Mouse (Mus musculus) spleen, adult 2 months (tissue): ENCODE results near the gene Per1.

Source experiments
- CTCF ChIP-seq: fragments of 200-500 bp; IDR thresholded peaks from 2 replicates; pipeline ENCODE4 v1.5.1; 2011; ENCODE audit warnings: mild to moderate bottlenecking, inconsistent platforms; ENCODE audit not compliant: insufficient read depth, insufficient read length, insufficient replicate concordance; ENCODE audit errors: extremely low read depth
- POLR2A ChIP-seq: fragments of 200-500 bp; IDR thresholded peaks from 2 replicates; pipeline ENCODE4 v1.6.1; 2011; ENCODE audit warnings: low read depth, low read length, inconsistent platforms

- TF ChIP-seq POLR2A = no peak
- TF ChIP-seq CTCF = no peak
Measured at GRCm38 (mm10) chr11:69134622-69134968, 39.6 kb downstream of the Per1 start.
